Mouse (Mus musculus) left cerebral cortex, adult 11 months (tissue): Measurements from ENCODE around the gene Fam3c.

ENCODE experiments used
- DNase-seq: peaks from one replicate; pipeline ENCODE4 v3.0.0; 2022; ENCODE audit warnings: low spot score

The Fam3c gene

GRCm38 (mm10) chr6:22356086-22356507, at the start of gene Fam3c:
Gene Fam3c (minus strand): TSS chr6:22356243.
- DNase-seq = peak; percentile 86

- no peak for DNase-seq
These were observed 49.0 kb upstream of the Fam3c start for GRCm38 (mm10) chr6:22405021-22405420.

GRCm38 (mm10) chr6:22403736-22404135, 47.7 kb upstream of the Fam3c start:
- no peak for DNase-seq

GRCm38 (mm10) chr6:22403317-22403716, 47.3 kb upstream of the Fam3c start:
- no peak for DNase-seq

- DNase-seq = no peak
These were observed 46.6 kb upstream of the Fam3c start for GRCm38 (mm10) chr6:22402548-22403164.

- DNase-seq = no peak
These were observed 46.0 kb upstream of the Fam3c start for GRCm38 (mm10) chr6:22402037-22402436.

GRCm38 (mm10) chr6:22398079-22398774, 42.2 kb upstream of the Fam3c start:
- no peak for DNase-seq

GRCm38 (mm10) chr6:22395207-22395606, 39.2 kb upstream of the Fam3c start:
- no peak for DNase-seq

GRCm38 (mm10) chr6:22390654-22391365, 34.8 kb upstream of the Fam3c start:
- no peak for DNase-seq

- no peak for DNase-seq
These were observed 29.3 kb upstream of the Fam3c start for GRCm38 (mm10) chr6:22385254-22385870.

GRCm38 (mm10) chr6:22380269-22380668, 24.2 kb upstream of the Fam3c start:
- no peak for DNase-seq

- no peak for DNase-seq
These were observed 23.8 kb upstream of the Fam3c start for GRCm38 (mm10) chr6:22379831-22380230.

- DNase-seq = no peak
These were observed 22.4 kb upstream of the Fam3c start for GRCm38 (mm10) chr6:22378462-22378861.

- no peak for DNase-seq
These were observed 18.7 kb upstream of the Fam3c start for GRCm38 (mm10) chr6:22374791-22375190.

GRCm38 (mm10) chr6:22373476-22373875, 17.4 kb upstream of the Fam3c start:
- DNase-seq = no peak

- no peak for DNase-seq
These were observed 10.9 kb upstream of the Fam3c start for GRCm38 (mm10) chr6:22366977-22367376.

- no peak for DNase-seq
These were observed 7.5 kb upstream of the Fam3c start for GRCm38 (mm10) chr6:22363590-22363989.

- no peak for DNase-seq
These were observed 5.9 kb upstream of the Fam3c start for GRCm38 (mm10) chr6:22361941-22362340.

GRCm38 (mm10) chr6:22359019-22359418, 3.0 kb upstream of the Fam3c start:
- no peak for DNase-seq

- no peak for DNase-seq
These were observed 1.3 kb upstream of the Fam3c start for GRCm38 (mm10) chr6:22357351-22357750.

- no peak for DNase-seq
These were observed 502 bp downstream of the Fam3c start for GRCm38 (mm10) chr6:22355396-22356085.

- no peak for DNase-seq
These were observed 1.4 kb downstream of the Fam3c start for GRCm38 (mm10) chr6:22354675-22355074.
